Mouse (Mus musculus) cortical plate, adult 2 months (tissue): ENCODE results near the gene Lrit3. TPM values are rescaled to one million over a fixed set of nuclear protein-coding genes. Genes with fewer than 3 reads are reported as not detected.
"Not testable (repeated sequence)": the region's sequence is repeated elsewhere in the genome, so short reads cannot be mapped to it uniquely, and the experiment has no call there.

ENCODE experiments used
- H3K27ac ChIP-seq: fragments of 200-500 bp; 2 replicates; pipeline ENCODE4 v1.5.1; 2012; ENCODE audit warnings: low read length, control low read depth, inconsistent platforms; ENCODE audit not compliant: insufficient read depth
- H3K4me1 ChIP-seq: fragments of 200-500 bp; 2 replicates; pipeline ENCODE4 v1.6.1; 2011; ENCODE audit warnings: low read length; ENCODE audit not compliant: control insufficient read depth, insufficient read depth
- H3K4me3 ChIP-seq: fragments of 200-500 bp; 2 replicates; pipeline ENCODE4 v1.5.1; 2011; ENCODE audit warnings: mild to moderate bottlenecking, low read length, control low read depth; ENCODE audit not compliant: insufficient read depth
- CTCF ChIP-seq: fragments of 200-500 bp; IDR thresholded peaks from 2 replicates; pipeline ENCODE4 v1.5.1; 2011; ENCODE audit warnings: mild to moderate bottlenecking, control low read depth, low read length; ENCODE audit not compliant: insufficient read depth; ENCODE audit errors: extremely low read depth
- POLR2A ChIP-seq: fragments of 200-500 bp; IDR thresholded peaks from 2 replicates; pipeline ENCODE4 v1.6.1; 2011; ENCODE audit warnings: mild to moderate bottlenecking, low read length, control low read depth; ENCODE audit not compliant: insufficient read depth; ENCODE audit errors: extremely low read depth
- polyA plus RNA-seq: library from polyadenylated mRNA; depleted of rRNA; stranded (reverse); fragments of >200 nt; gene quantifications from 2 replicates; pipeline ENCODE4 v1.2.3, GENCODE M21; 2012

Gene Lrit3
- polyA plus RNA-seq, 1 experiment: 0.10 TPM

GRCm38 (mm10) chr3:129793801-129794200, 10.0 kb downstream of the Lrit3 start:
- Histone ChIP-seq H3K4me3 (no peak overlapping the region), H3K4me1 (no peaks in the 10 kb centered on the region), H3K27ac (no peak overlapping the region)
- TF ChIP-seq POLR2A: no peak
- TF ChIP-seq CTCF: no peak

GRCm38 (mm10) chr3:129782746-129783145, 21.1 kb downstream of the Lrit3 start:
- TF ChIP-seq POLR2A (no peak), CTCF (no peak)
- Histone ChIP-seq H3K4me3 (no peak overlapping the region), H3K27ac (no peak overlapping the region), H3K4me1 (no peaks in the 10 kb centered on the region)

GRCm38 (mm10) chr3:129781435-129781834, 22.4 kb downstream of the Lrit3 start:
- no peaks in the 10 kb centered on the region for H3K4me1 ChIP-seq
- TF ChIP-seq POLR2A: no peak
- TF ChIP-seq CTCF: no peak
- H3K27ac ChIP-seq: no peak overlapping the region
- no peak overlapping the region for H3K4me3 ChIP-seq

- Histone ChIP-seq H3K27ac (no peak overlapping the region), H3K4me1 (no peaks in the 10 kb centered on the region), H3K4me3 (no peak overlapping the region)
- TF ChIP-seq POLR2A (no peak), CTCF (no peak)
Observed at GRCm38 (mm10) chr3:129771210-129771609, 32.6 kb downstream of the Lrit3 start.

- H3K27ac ChIP-seq: no peak overlapping the region
- no peaks in the 10 kb centered on the region for H3K4me1 ChIP-seq
- H3K4me3 ChIP-seq: no peak overlapping the region
- no peak for TF ChIP-seq POLR2A
Observed at GRCm38 (mm10) chr3:129766971-129767794, 36.6 kb downstream of the Lrit3 start.

- Histone ChIP-seq H3K27ac (no peak overlapping the region), H3K4me1 (no peaks in the 10 kb centered on the region), H3K4me3 (no peak overlapping the region)
- no peak for TF ChIP-seq POLR2A
- TF ChIP-seq CTCF: no peak
Observed at GRCm38 (mm10) chr3:129766106-129766505, 37.7 kb downstream of the Lrit3 start.

GRCm38 (mm10) chr3:129757599-129757998, 46.2 kb downstream of the Lrit3 start:
- H3K4me3 ChIP-seq, H3K27ac ChIP-seq, H3K4me1 ChIP-seq: not testable (repeated sequence)

GRCm38 (mm10) chr3:129754650-129755604, 48.9 kb downstream of the Lrit3 start, which contains the start of gene Egf:
Egf (minus strand) TSS chr3:129755316.
- TF ChIP-seq CTCF (no peak), POLR2A (no peak)
- H3K4me1 ChIP-seq: no peaks in the 10 kb centered on the region
- peak within 1 kb of the TSS; percentile 8; the same call in 1 of the 2 replicates for H3K4me3 ChIP-seq
- H3K27ac ChIP-seq: no peak within 1 kb of the TSS

GRCm38 (mm10) chr3:129744803-129745202, 59.0 kb downstream of the Lrit3 start:
- Histone ChIP-seq H3K4me1 (no peaks in the 10 kb centered on the region), H3K27ac (no peak overlapping the region), H3K4me3 (no peak overlapping the region)
- TF ChIP-seq CTCF (peak; percentile 36; the same call in 1 of the 2 replicates), POLR2A (no peak)

GRCm38 (mm10) chr3:129742781-129743180, 61.0 kb downstream of the Lrit3 start:
- no peak overlapping the region for H3K27ac ChIP-seq
- no peaks in the 10 kb centered on the region for H3K4me1 ChIP-seq
- TF ChIP-seq CTCF (no peak), POLR2A (no peak)
- H3K4me3 ChIP-seq: no peak overlapping the region
